Mouse (Mus musculus) MEL (cell line): ENCODE data around the gene Cacna1g. TPM values are rescaled to one million over a fixed set of nuclear protein-coding genes. Genes with fewer than 3 reads are reported as not detected.

Experiments used
- DNase-seq: peaks from one replicate; pipeline ENCODE4 v3.0.0; 2011; ENCODE audit warnings: low read depth, low spot score
- H3K27ac ChIP-seq: 2 replicates; pipeline ENCODE4 v1.5.1; 2012; ENCODE audit warnings: low read depth, mild to moderate bottlenecking, control low read depth, low read length, moderate library complexity; ENCODE audit not compliant: control insufficient read depth
- H3K27me3 ChIP-seq, 2 experiments: fragments of 150-350 bp in 1 of 2; sonication (generic) in 1 of 2; 2 replicates each; pipeline ENCODE4 v1.6.1; 2012; ENCODE audit warnings: low read length in 2 of 2, mild to moderate bottlenecking in 2 of 2, improper control_type of control experiment in 1 of 2, moderate library complexity in 1 of 2; ENCODE audit not compliant: insufficient read depth in 2 of 2, control insufficient read depth in 1 of 2
- H3K36me3 ChIP-seq, 2 experiments: 2 replicates each; pipeline ENCODE4 v1.6.1; 2012 to 2014; ENCODE audit warnings: low read length in 2 of 2, improper control_type of control experiment in 1 of 2, inconsistent platforms in 1 of 2, mild to moderate bottlenecking in 1 of 2; ENCODE audit not compliant: insufficient read depth in 2 of 2, control insufficient read depth in 1 of 2
- H3K4me1 ChIP-seq, 2 experiments: fragments of 150-350 bp in 1 of 2; sonication (generic) in 1 of 2; 2 replicates each; pipeline ENCODE4 v1.6.1; 2012; ENCODE audit warnings: low read length in 2 of 2, improper control_type of control experiment in 1 of 2, mild to moderate bottlenecking in 1 of 2; ENCODE audit not compliant: insufficient read depth in 2 of 2, control insufficient read depth in 1 of 2
- H3K4me3 ChIP-seq, 2 experiments: fragments of 150-350 bp in 1 of 2; sonication (generic) in 1 of 2; 2 replicates each; pipeline ENCODE4 v1.5.1; 2012; ENCODE audit warnings: low read depth in 2 of 2, low read length in 2 of 2, mild to moderate bottlenecking in 2 of 2, moderate library complexity in 2 of 2, control low read depth in 1 of 2, improper control_type of control experiment in 1 of 2; ENCODE audit not compliant: control insufficient read depth in 1 of 2, insufficient read depth in 1 of 2
- H3K79me2 ChIP-seq: 2 replicates; pipeline ENCODE4 v1.6.1; 2012; ENCODE audit warnings: mild to moderate bottlenecking, low read length, moderate library complexity; ENCODE audit not compliant: control insufficient read depth, poor library complexity, insufficient read depth
- H3K9ac ChIP-seq: 2 replicates; pipeline ENCODE4 v1.6.1; 2012; ENCODE audit warnings: low read depth, mild to moderate bottlenecking, control low read depth, low read length, moderate library complexity; ENCODE audit not compliant: control insufficient read depth, poor library complexity, severe bottlenecking
- H3K9me3 ChIP-seq: fragments of 150-350 bp; sonication (generic); replicated peaks from 2 replicates; pipeline ENCODE4 v1.6.1; 2012; ENCODE audit warnings: mild to moderate bottlenecking, low read length, improper control_type of control experiment, moderate library complexity; ENCODE audit not compliant: insufficient read depth
- BHLHE40 ChIP-seq: IDR thresholded peaks from 2 replicates; pipeline ENCODE4 v1.6.1; 2012; ENCODE audit warnings: low read depth, mild to moderate bottlenecking, inconsistent platforms, low read length, improper control_type of control experiment, borderline replicate concordance
- CHD1 ChIP-seq: IDR thresholded peaks from 2 replicates; pipeline ENCODE4 v1.6.1; 2012; ENCODE audit warnings: low read depth, mild to moderate bottlenecking, inconsistent platforms, low read length, improper control_type of control experiment
- CHD2 ChIP-seq: IDR thresholded peaks from 2 replicates; pipeline ENCODE4 v1.6.1; 2011; ENCODE audit warnings: low read length, improper control_type of control experiment
- E2F4 ChIP-seq: IDR thresholded peaks from 2 replicates; pipeline ENCODE4 v1.6.1; 2011; ENCODE audit warnings: low read depth, low read length, improper control_type of control experiment, borderline replicate concordance
- ELF1 ChIP-seq: IDR thresholded peaks from 2 replicates; pipeline ENCODE4 v1.6.1; 2014; ENCODE audit warnings: low read depth, mild to moderate bottlenecking, inconsistent platforms, low read length, improper control_type of control experiment, moderate library complexity
- EP300 ChIP-seq, 2 experiments: IDR thresholded peaks; 2 replicates each; pipeline ENCODE4 v1.6.1; 2011; ENCODE audit warnings: improper control_type of control experiment in 2 of 2, low read length in 2 of 2, low read depth in 1 of 2, mild to moderate bottlenecking in 1 of 2
- HCFC1 ChIP-seq: IDR thresholded peaks from 2 replicates; pipeline ENCODE4 v1.6.1; 2012; ENCODE audit warnings: low read depth, mild to moderate bottlenecking, inconsistent platforms, low read length, improper control_type of control experiment, moderate library complexity
- KAT2A ChIP-seq: conservative IDR thresholded peaks from 2 replicates; pipeline ENCODE4 v1.6.1; 2012; ENCODE audit warnings: low read depth, low read length, improper control_type of control experiment, inconsistent platforms
- MAX ChIP-seq: IDR thresholded peaks from 2 replicates; pipeline ENCODE4 v1.6.1; 2011; ENCODE audit warnings: low read length, improper control_type of control experiment
- MAZ ChIP-seq: IDR thresholded peaks from 2 replicates; pipeline ENCODE4 v1.6.1; 2012; ENCODE audit warnings: low read depth, mild to moderate bottlenecking, inconsistent platforms, low read length, improper control_type of control experiment
- MXI1 ChIP-seq: IDR thresholded peaks from 2 replicates; pipeline ENCODE4 v1.6.1; 2011; ENCODE audit warnings: mild to moderate bottlenecking, low read depth, low read length, improper control_type of control experiment
- MYB ChIP-seq: IDR thresholded peaks from 2 replicates; pipeline ENCODE4 v1.6.1; 2011; ENCODE audit warnings: mild to moderate bottlenecking, low read depth, low read length, improper control_type of control experiment
- NELFE ChIP-seq: IDR thresholded peaks from 2 replicates; pipeline ENCODE4 v1.6.1; 2011; ENCODE audit warnings: low read depth, low read length, improper control_type of control experiment
- NRF1 ChIP-seq: IDR thresholded peaks from 2 replicates; pipeline ENCODE4 v1.6.1; 2014; ENCODE audit warnings: low read depth, mild to moderate bottlenecking, inconsistent platforms, low read length, improper control_type of control experiment, moderate library complexity; ENCODE audit not compliant: poor library complexity, insufficient read depth, severe bottlenecking
- POLR2AphosphoS2 ChIP-seq: IDR thresholded peaks from 2 replicates; pipeline ENCODE4 v1.6.1; 2011; ENCODE audit warnings: low read length, improper control_type of control experiment
- POLR2AphosphoS5 ChIP-seq: IDR thresholded peaks from 2 replicates; pipeline ENCODE4 v1.6.1; 2012; ENCODE audit warnings: low read depth, borderline replicate concordance, mild to moderate bottlenecking, inconsistent platforms, low read length, moderate library complexity, mixed read lengths
- RAD21 ChIP-seq: IDR thresholded peaks from 2 replicates; pipeline ENCODE4 v1.6.1; 2011; ENCODE audit warnings: mild to moderate bottlenecking, low read depth, low read length, improper control_type of control experiment
- SIN3A ChIP-seq: IDR thresholded peaks from 2 replicates; pipeline ENCODE4 v1.6.1; 2012; ENCODE audit warnings: low read length, improper control_type of control experiment, inconsistent platforms
- SMC3 ChIP-seq: IDR thresholded peaks from 2 replicates; pipeline ENCODE4 v1.6.1; 2011; ENCODE audit warnings: low read depth, low read length, improper control_type of control experiment
- TAL1 ChIP-seq: IDR thresholded peaks from 2 replicates; pipeline ENCODE4 v1.6.1; 2012; ENCODE audit warnings: mild to moderate bottlenecking, inconsistent platforms, low read length, moderate library complexity, mixed read lengths
- TBP ChIP-seq: IDR thresholded peaks from 2 replicates; pipeline ENCODE4 v1.8.0; 2011; ENCODE audit warnings: low read depth, low read length, improper control_type of control experiment
- TCF12 ChIP-seq: IDR thresholded peaks from 2 replicates; pipeline ENCODE4 v1.6.1; 2014; ENCODE audit warnings: low read depth, mild to moderate bottlenecking, inconsistent platforms, low read length, improper control_type of control experiment, moderate library complexity
- UBTF ChIP-seq: IDR thresholded peaks from 2 replicates; pipeline ENCODE4 v1.6.1; 2012; ENCODE audit warnings: low read depth, mild to moderate bottlenecking, inconsistent platforms, low read length, improper control_type of control experiment, moderate library complexity, borderline replicate concordance; ENCODE audit not compliant: insufficient read depth
- USF1 ChIP-seq: IDR thresholded peaks from 2 replicates; pipeline ENCODE4 v1.6.1; 2014; ENCODE audit warnings: low read depth, mild to moderate bottlenecking, inconsistent platforms, low read length, improper control_type of control experiment, moderate library complexity
- USF2 ChIP-seq, 2 experiments: IDR thresholded peaks; 2 replicates each; pipeline ENCODE4 v1.6.1; 2011 to 2012; ENCODE audit warnings: improper control_type of control experiment in 2 of 2, low read length in 2 of 2, borderline replicate concordance in 1 of 2, inconsistent platforms in 1 of 2, low read depth in 1 of 2, mild to moderate bottlenecking in 1 of 2; ENCODE audit not compliant: insufficient read depth in 1 of 2
- ZC3H11A ChIP-seq: IDR thresholded peaks from 2 replicates; pipeline ENCODE4 v1.6.1; 2012; ENCODE audit warnings: low read depth, mild to moderate bottlenecking, inconsistent platforms, low read length, improper control_type of control experiment
- ZKSCAN1 ChIP-seq: IDR thresholded peaks from 2 replicates; pipeline ENCODE4 v1.6.1; 2012; ENCODE audit warnings: low read depth, mild to moderate bottlenecking, inconsistent platforms, low read length, improper control_type of control experiment, moderate library complexity
- ZMIZ1 ChIP-seq: IDR thresholded peaks from 2 replicates; pipeline ENCODE4 v1.6.1; 2012; ENCODE audit warnings: low read depth, mild to moderate bottlenecking, inconsistent platforms, low read length, improper control_type of control experiment, moderate library complexity
- ZNF384 ChIP-seq: IDR thresholded peaks from 2 replicates; pipeline ENCODE4 v1.6.1; 2012; ENCODE audit warnings: low read depth, mild to moderate bottlenecking, inconsistent platforms, low read length, improper control_type of control experiment
- polyA plus RNA-seq, 2 experiments: library from polyadenylated mRNA; stranded (reverse) in 1 of 2; unstranded in 1 of 2; fragments of >175 nt in 1 of 2; fragments of >200 nt in 1 of 2; gene quantifications; 2 replicates each; pipeline versions ENCODE4 v1.2.1 to v1.2.4; 2012; ENCODE audit warnings: low replicate concordance in 2 of 2, low read depth in 1 of 2; ENCODE audit not compliant: insufficient read length in 2 of 2, insufficient read depth in 1 of 2, missing spikeins in 1 of 2
- total RNA-seq: library from RNA; depleted of rRNA; stranded (reverse); fragments of 300-350 nt; gene quantifications from 2 replicates; pipeline ENCODE4 v1.2.3, GENCODE M21; 2012

Cacna1g gene
- total and polyA plus RNA-seq, 3 experiments: 0.01 to 0.04 TPM; not detected in 1

- no peak overlapping the region for H3K9ac ChIP-seq
- H3K4me3 ChIP-seq: no peak overlapping the region
- peaks cover 8 to 11% of the 10 kb centered on the region in 2 experiments; a peak in 3 of 4 replicates for H3K27me3 ChIP-seq
- no peak overlapping the region for H3K27ac ChIP-seq
- peaks cover 0 to 3% of the 10 kb centered on the region in 2 experiments; a peak in 1 of 4 replicates for H3K4me1 ChIP-seq
- DNase-seq: no peak
- H3K9me3 ChIP-seq: no peaks in the 10 kb centered on the region
- H3K36me3 ChIP-seq: no peaks in the 10 kb centered on the region
- TF ChIP-seq TBP: no peak
- no peak for TF ChIP-seq USF2 (IDR thresholded peaks at IDR 0.05; ENCODE audit: borderline replicate concordance in 1 of 2, insufficient read depth in 1 of 2, low read depth in 1 of 2, low read length in 2 of 2)
- TF ChIP-seq CHD1: no peak
- TF ChIP-seq ZC3H11A: no peak
- no peak for TF ChIP-seq NELFE
- TF ChIP-seq SMC3: no peak
- no peak for TF ChIP-seq MAX
- TF ChIP-seq MXI1: no peak
- TF ChIP-seq BHLHE40: no peak
- TF ChIP-seq NRF1: no peak
- TF ChIP-seq UBTF: no peak
- TF ChIP-seq ZKSCAN1: no peak
- no peak for TF ChIP-seq E2F4
- no peak for TF ChIP-seq TCF12
- no peak for TF ChIP-seq MAZ
- no peak for TF ChIP-seq ZNF384
- no peak for TF ChIP-seq KAT2A
- H3K79me2 ChIP-seq: no peaks in the 10 kb centered on the region
Measured at GRCm38 (mm10) chr11:94451091-94451773, 22.8 kb downstream of the Cacna1g start.

GRCm38 (mm10) chr11:94449886-94450285, 24.1 kb downstream of the Cacna1g start:
- Histone ChIP-seq H3K9me3 (no peaks in the 10 kb centered on the region), H3K27me3 (peaks cover 12 to 14% of the 10 kb centered on the region in 2 experiments)
- TF ChIP-seq ZKSCAN1 (no peak), RAD21 (no peak), USF1 (no peak), HCFC1 (no peak), EP300 (IDR thresholded peaks at IDR 0.05; ENCODE audit: low read depth in 1 of 2, low read length in 2 of 2) (no peak), ELF1 (no peak), NELFE (no peak), SIN3A (no peak), POLR2AphosphoS5 (no peak), ZNF384 (no peak), POLR2AphosphoS2 (no peak), UBTF (no peak), MYB (no peak), SMC3 (no peak), TAL1 (no peak), ZMIZ1 (no peak), CHD2 (no peak), E2F4 (no peak)

More at GRCm38 (mm10) chr11:94449886-94450285, 24.1 kb downstream of the Cacna1g start:
- no peaks in the 10 kb centered on the region for H3K36me3 ChIP-seq
- no peaks in the 10 kb centered on the region for H3K79me2 ChIP-seq
- H3K27ac ChIP-seq: no peak overlapping the region
- DNase-seq: no peak
- H3K9ac ChIP-seq: no peak overlapping the region
- no peak overlapping the region for H3K4me3 ChIP-seq
- H3K4me1 ChIP-seq: no peaks in the 10 kb centered on the region
